Mouse (Mus musculus): Measurements from ENCODE around the gene Prdx6b. TPM values are rescaled to one million over a fixed set of nuclear protein-coding genes. Genes with fewer than 3 reads are reported as not detected.

Prdx6b gene
- not detected in 2 replicates for polyA plus RNA-seq (2015; fragmentation: Nextera tagmentation; extraction: Ambion mirVana)

DNA sequence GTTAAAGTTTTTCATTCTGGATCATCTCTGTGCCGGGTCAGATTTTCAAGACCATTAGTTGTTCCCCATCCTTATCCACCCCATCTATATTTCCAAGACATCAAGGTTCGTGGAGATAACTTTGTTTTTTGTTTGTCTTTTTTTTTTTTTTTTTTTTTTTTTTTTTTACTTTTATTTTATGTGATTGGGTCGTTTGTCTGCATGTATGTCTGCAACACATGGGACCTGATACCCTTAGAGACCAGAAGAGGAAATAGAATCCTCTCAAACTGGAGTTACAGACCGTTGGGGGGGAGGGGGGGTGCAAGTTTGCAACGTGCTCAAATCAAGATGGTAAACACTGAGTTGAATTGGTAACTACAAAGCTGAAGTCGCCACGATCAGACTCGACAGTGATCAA lies at the start of gene Prdx6b:
TSS of gene Prdx6b (plus strand) at position 301 of the 400 bp plus-strand sequence.
- H3K27ac ChIP-seq, result no peak within 1 kb of the TSS
- H3K9me3 ChIP-seq, result no peaks in the 10 kb centered on the region
- H3K9ac ChIP-seq, result no peak within 1 kb of the TSS
- H3K4me3 ChIP-seq, result no peak within 1 kb of the TSS
- no peaks in the 10 kb centered on the region for H3K27me3 ChIP-seq
- no peak for ATAC-seq (ENCODE audit: insufficient number of reproducible peaks, insufficient read depth, low FRiP score, low TSS enrichment, low read depth)
- WGBS, result 81% methylated on average over 8 of the region's 8 CpGs
- no peak within 1 kb of the TSS for H3K4me2 ChIP-seq
- H3K36me3 ChIP-seq, result no peaks in the 10 kb centered on the region
- no peaks in the 10 kb centered on the region for H3K4me1 ChIP-seq

DNA sequence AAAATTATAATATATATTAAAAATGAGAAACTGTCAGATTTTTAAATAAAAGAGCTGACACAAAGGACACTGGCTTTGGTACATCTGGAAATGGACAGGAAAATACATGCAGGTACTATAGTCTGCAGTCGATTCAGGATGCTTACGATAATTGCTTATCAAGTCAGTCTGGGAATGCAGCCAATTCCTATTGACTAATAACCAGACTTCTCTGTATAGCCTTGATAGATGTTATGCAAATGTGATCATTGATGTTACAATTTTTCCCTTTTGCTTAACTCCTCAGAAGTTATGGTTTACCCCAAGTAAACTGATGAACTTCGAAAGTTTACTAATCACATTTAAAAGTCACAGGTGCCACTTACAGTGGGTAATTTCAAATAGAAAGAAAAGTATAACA lies 44.8 kb upstream of the Prdx6b start:
- no peaks in the 10 kb centered on the region for H3K27me3 ChIP-seq
- ATAC-seq (ENCODE audit: insufficient number of reproducible peaks, insufficient read depth, low FRiP score, low TSS enrichment, low read depth), result no peak
- no peak overlapping the region for H3K4me2 ChIP-seq
- 81% methylated on average over 3 of the region's 3 CpGs for WGBS
- H3K9ac ChIP-seq, result no peak overlapping the region
- H3K4me3 ChIP-seq, result no peak overlapping the region
- H3K27ac ChIP-seq, result no peak overlapping the region
- H3K9me3 ChIP-seq, result no peaks in the 10 kb centered on the region
- no peaks in the 10 kb centered on the region for H3K4me1 ChIP-seq
- no peaks in the 10 kb centered on the region for H3K36me3 ChIP-seq

DNA sequence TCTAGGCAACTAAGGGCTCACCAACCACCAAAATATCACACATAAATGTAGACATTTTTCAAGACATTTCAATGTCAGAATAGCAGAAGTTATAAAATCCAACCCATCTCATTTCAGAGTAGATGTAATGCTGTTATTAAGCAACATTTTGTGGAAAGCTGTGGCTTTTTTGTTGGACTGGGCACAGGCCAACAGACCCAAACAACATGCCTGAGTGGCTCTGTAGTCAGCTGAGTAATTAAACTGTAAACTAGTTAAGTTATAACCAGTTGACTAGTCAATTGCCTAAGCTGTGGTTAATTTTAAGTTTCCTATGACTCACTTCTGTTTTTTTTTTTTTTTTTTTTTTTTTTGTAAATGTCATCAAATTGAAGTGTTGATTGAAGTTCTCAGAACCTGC lies 44.4 kb upstream of the Prdx6b start:
- Histone ChIP-seq H3K9me3 (no peaks in the 10 kb centered on the region), H3K36me3 (no peaks in the 10 kb centered on the region), H3K9ac (no peak overlapping the region), H3K27me3 (no peaks in the 10 kb centered on the region), H3K4me2 (no peak overlapping the region), H3K4me1 (no peaks in the 10 kb centered on the region), H3K27ac (no peak overlapping the region), H3K4me3 (no peak overlapping the region)
- no peak for ATAC-seq (ENCODE audit: insufficient number of reproducible peaks, insufficient read depth, low FRiP score, low TSS enrichment, low read depth)

DNA sequence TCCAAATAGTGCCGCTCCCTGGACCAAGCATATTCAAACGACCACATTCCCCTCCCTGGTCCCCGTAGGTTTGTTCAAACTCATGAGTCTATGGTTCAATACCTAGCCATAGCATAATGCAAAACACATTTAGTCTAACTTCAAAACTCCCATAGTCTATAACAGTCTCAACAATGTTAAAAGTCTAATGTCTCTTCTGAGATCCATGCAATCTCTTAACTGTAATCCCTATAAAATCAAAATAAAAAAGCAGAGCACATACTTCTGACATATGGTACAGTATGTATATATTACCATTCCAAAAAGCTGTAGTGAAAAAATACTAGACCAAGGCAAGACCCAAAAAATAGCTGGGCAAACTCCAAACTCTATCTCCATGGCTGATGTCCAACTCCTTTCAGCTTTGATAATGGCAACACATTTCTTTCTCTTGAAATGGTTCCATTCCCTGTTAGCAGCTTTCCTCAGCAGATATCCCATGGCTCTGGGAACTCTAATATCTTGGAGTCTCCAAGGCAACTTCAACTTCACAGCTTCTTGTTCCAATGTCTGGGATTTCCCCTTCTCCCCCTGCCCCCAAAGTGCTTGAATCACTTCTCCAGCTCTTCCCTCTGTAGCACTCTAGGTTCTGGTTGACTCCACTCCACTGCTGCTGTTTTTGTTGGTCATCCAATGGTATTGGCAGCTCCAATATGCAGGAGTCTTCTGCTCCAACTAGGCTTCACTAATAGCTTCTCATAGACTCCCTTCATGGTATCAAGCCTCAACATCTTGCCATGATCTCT lies 32.2 kb upstream of the Prdx6b start:
- Histone ChIP-seq H3K9me3 (no peaks in the 10 kb centered on the region), H3K4me2 (no peak overlapping the region), H3K4me3 (no peak overlapping the region), H3K27me3 (no peaks in the 10 kb centered on the region), H3K36me3 (no peaks in the 10 kb centered on the region), H3K9ac (no peak overlapping the region), H3K4me1 (no peaks in the 10 kb centered on the region), H3K27ac (no peak overlapping the region)
- no peak for ATAC-seq (ENCODE audit: insufficient number of reproducible peaks, insufficient read depth, low FRiP score, low TSS enrichment, low read depth)
- 78% methylated on average over 3 of the region's 3 CpGs for WGBS

GRCm38 (mm10) chr2:80266894-80267293 lies 25.4 kb upstream of the Prdx6b start:
- H3K36me3 ChIP-seq, result no peaks in the 10 kb centered on the region
- H3K4me1 ChIP-seq, result no peaks in the 10 kb centered on the region
- WGBS, result 17% methylated on average over 11 of the region's 11 CpGs
- H3K4me3 ChIP-seq, result no peak overlapping the region
- H3K4me2 ChIP-seq, result peak overlapping the region; percentile 42
- no peak overlapping the region for H3K27ac ChIP-seq
- H3K27me3 ChIP-seq, result no peaks in the 10 kb centered on the region
- no peak overlapping the region for H3K9ac ChIP-seq
- no peak for ATAC-seq (ENCODE audit: insufficient number of reproducible peaks, insufficient read depth, low FRiP score, low TSS enrichment, low read depth)
- no peaks in the 10 kb centered on the region for H3K9me3 ChIP-seq

DNA sequence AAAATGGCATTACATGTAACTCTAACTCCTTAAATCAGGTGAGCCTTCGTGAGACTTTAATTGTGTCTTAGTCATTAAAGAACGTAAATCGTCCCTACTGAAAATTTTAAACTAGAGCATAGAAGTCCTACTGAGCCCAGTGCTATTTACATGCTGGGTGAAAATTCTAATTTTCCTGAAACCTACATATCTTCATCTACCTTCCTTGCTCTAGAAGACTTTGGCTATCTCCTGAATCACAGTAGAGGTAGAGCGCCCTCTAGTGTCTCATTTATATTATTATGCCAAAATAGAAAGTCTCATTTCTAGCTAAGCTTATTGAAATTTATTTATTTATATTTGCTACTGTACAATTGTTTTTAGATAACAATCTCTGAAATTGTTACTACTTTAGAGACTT lies 24.2 kb upstream of the Prdx6b start:
- Histone ChIP-seq H3K9me3 (no peaks in the 10 kb centered on the region), H3K9ac (no peak overlapping the region), H3K4me2 (no peak overlapping the region), H3K27me3 (no peaks in the 10 kb centered on the region), H3K4me3 (no peak overlapping the region), H3K27ac (no peak overlapping the region), H3K4me1 (no peaks in the 10 kb centered on the region), H3K36me3 (no peaks in the 10 kb centered on the region)
- WGBS, result 54% methylated on average over 4 of the region's 4 CpGs
- no peak for ATAC-seq (ENCODE audit: insufficient number of reproducible peaks, insufficient read depth, low FRiP score, low TSS enrichment, low read depth)

GRCm38 (mm10) chr2:80271431-80271830 lies 20.8 kb upstream of the Prdx6b start:
- no peaks in the 10 kb centered on the region for H3K9me3 ChIP-seq
- ATAC-seq (ENCODE audit: insufficient number of reproducible peaks, insufficient read depth, low FRiP score, low TSS enrichment, low read depth), result no peak
- no peaks in the 10 kb centered on the region for H3K36me3 ChIP-seq
- no peak overlapping the region for H3K4me2 ChIP-seq
- H3K4me3 ChIP-seq, result no peak overlapping the region
- no peaks in the 10 kb centered on the region for H3K4me1 ChIP-seq
- H3K9ac ChIP-seq, result no peak overlapping the region
- no peak overlapping the region for H3K27ac ChIP-seq
- 82% methylated on average over 1 of the region's 1 CpGs for WGBS
- H3K27me3 ChIP-seq, result no peaks in the 10 kb centered on the region

DNA sequence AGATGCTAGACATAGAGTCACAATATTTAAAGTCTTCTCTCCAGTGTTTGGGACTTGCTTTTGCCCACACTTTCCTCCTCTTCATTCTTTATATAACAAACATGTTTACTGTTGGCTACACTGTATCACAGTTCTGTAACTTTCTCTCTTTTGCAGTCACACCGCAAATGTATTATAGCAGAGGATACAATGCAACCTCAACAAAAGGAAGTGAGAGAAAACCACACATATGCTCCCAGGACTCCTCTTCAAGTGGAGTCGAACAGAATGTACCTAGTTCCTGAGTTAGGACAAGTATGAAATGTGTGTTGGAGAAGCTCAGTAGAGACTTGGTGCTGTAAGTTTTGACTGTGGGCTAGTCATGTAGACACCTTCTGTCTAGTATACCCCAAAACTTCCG lies 19.2 kb upstream of the Prdx6b start:
- 86% methylated on average over 3 of the region's 3 CpGs for WGBS
- no peak overlapping the region for H3K27ac ChIP-seq
- no peak overlapping the region for H3K4me3 ChIP-seq

GRCm38 (mm10) chr2:80273763-80274162 lies 18.5 kb upstream of the Prdx6b start:
- WGBS, result 71% methylated on average over 4 of the region's 4 CpGs
- Histone ChIP-seq H3K27ac (no peak overlapping the region), H3K36me3 (no peaks in the 10 kb centered on the region), H3K9ac (no peak overlapping the region), H3K4me1 (no peaks in the 10 kb centered on the region), H3K27me3 (no peaks in the 10 kb centered on the region), H3K4me2 (no peak overlapping the region), H3K9me3 (no peaks in the 10 kb centered on the region), H3K4me3 (no peak overlapping the region)
- no peak for ATAC-seq (ENCODE audit: insufficient number of reproducible peaks, insufficient read depth, low FRiP score, low TSS enrichment, low read depth)

More for the DNA sequence above, 19.2 kb upstream of the Prdx6b start:
- no peaks in the 10 kb centered on the region for H3K9me3 ChIP-seq
- H3K36me3 ChIP-seq, result no peaks in the 10 kb centered on the region
- H3K4me2 ChIP-seq, result no peak overlapping the region
- no peak for ATAC-seq (ENCODE audit: insufficient number of reproducible peaks, insufficient read depth, low FRiP score, low TSS enrichment, low read depth)
- no peaks in the 10 kb centered on the region for H3K4me1 ChIP-seq
- H3K27me3 ChIP-seq, result no peaks in the 10 kb centered on the region
- no peak overlapping the region for H3K9ac ChIP-seq

- 47% methylated on average over 2 of the region's 2 CpGs for WGBS
- no peaks in the 10 kb centered on the region for H3K4me1 ChIP-seq
- no peak overlapping the region for H3K4me3 ChIP-seq
These were observed 17.1 kb upstream of the Prdx6b start for GRCm38 (mm10) chr2:80275136-80275535.

DNA sequence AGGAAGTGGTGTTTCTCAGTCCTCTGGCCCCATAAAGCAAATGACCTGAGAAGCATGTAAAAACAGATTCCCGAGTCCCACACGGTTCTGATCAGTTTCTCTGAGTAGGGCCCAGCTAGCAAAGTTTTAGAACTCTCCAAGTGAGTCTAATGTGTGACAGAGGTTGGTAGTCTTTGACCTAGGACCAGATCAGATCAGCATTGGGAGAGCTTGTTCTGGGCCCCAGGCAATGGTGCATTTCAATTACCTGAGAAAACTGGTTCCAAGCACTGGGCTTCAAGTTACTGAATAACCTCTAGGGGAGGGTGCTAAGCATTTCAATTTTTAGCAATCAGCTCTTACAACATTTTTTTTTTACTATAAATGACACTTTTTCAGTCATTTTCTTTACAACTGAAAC lies 10.1 kb upstream of the Prdx6b start:
- H3K4me1 ChIP-seq, result no peaks in the 10 kb centered on the region

More at GRCm38 (mm10) chr2:80275136-80275535, 17.1 kb upstream of the Prdx6b start:
- Histone ChIP-seq H3K27me3 (no peaks in the 10 kb centered on the region), H3K9ac (no peak overlapping the region), H3K9me3 (no peaks in the 10 kb centered on the region), H3K4me2 (no peak overlapping the region), H3K27ac (no peak overlapping the region), H3K36me3 (no peaks in the 10 kb centered on the region)
- ATAC-seq (ENCODE audit: insufficient number of reproducible peaks, insufficient read depth, low FRiP score, low TSS enrichment, low read depth), result no peak

GRCm38 (mm10) chr2:80286397-80286796 lies 5.9 kb upstream of the Prdx6b start:
- H3K9me3 ChIP-seq, result no peaks in the 10 kb centered on the region
- no peak for ATAC-seq (ENCODE audit: insufficient number of reproducible peaks, insufficient read depth, low FRiP score, low TSS enrichment, low read depth)
- no peak overlapping the region for H3K4me3 ChIP-seq
- H3K27ac ChIP-seq, result no peak overlapping the region
- no peaks in the 10 kb centered on the region for H3K36me3 ChIP-seq
- 76% methylated on average over 4 of the region's 4 CpGs for WGBS
- H3K4me2 ChIP-seq, result no peak overlapping the region
- no peak overlapping the region for H3K9ac ChIP-seq
- no peaks in the 10 kb centered on the region for H3K4me1 ChIP-seq
- no peaks in the 10 kb centered on the region for H3K27me3 ChIP-seq

More for the DNA sequence above, 10.1 kb upstream of the Prdx6b start:
- no peak for ATAC-seq (ENCODE audit: insufficient number of reproducible peaks, insufficient read depth, low FRiP score, low TSS enrichment, low read depth)
- no peaks in the 10 kb centered on the region for H3K9me3 ChIP-seq
- H3K9ac ChIP-seq, result no peak overlapping the region
- H3K36me3 ChIP-seq, result no peaks in the 10 kb centered on the region
- no peaks in the 10 kb centered on the region for H3K27me3 ChIP-seq
- H3K27ac ChIP-seq, result no peak overlapping the region
- no peak overlapping the region for H3K4me2 ChIP-seq
- H3K4me3 ChIP-seq, result no peak overlapping the region
- 64% methylated on average over 2 of the region's 2 CpGs for WGBS

All from embryonic facial prominence, embryonic 13.5 days (tissue).